Mouse (Mus musculus): ENCODE measurements around the gene Dlk1. TPM values are rescaled to one million over a fixed set of nuclear protein-coding genes. Genes with fewer than 3 reads are reported as not detected.
A peak's percentile ranks its signal among the peaks of the same experiment; 100 is the strongest.

Dlk1 gene
- polyA plus RNA-seq, 1 experiment from 2014 or later: 487 TPM

- H3K4me1 ChIP-seq: peaks cover 73% of the 10 kb centered on the region
- no peak overlapping the region for H3K27ac ChIP-seq
- H3K4me3 ChIP-seq (replicated peaks): no peak overlapping the region
- H3K36me3 ChIP-seq: no peaks in the 10 kb centered on the region
- WGBS: 50% methylated on average over 13 of the region's 13 CpGs
- H3K9me3 ChIP-seq: no peaks in the 10 kb centered on the region
- no peak overlapping the region for H3K4me2 ChIP-seq
- 0 out of 2 replicates have a peak, but pooled peaks cover 3% of the 10 kb centered on the region for H3K27me3 ChIP-seq (replicated peaks)
- no peak for ATAC-seq (ENCODE audit: insufficient read depth, low FRiP score, low read depth)
- H3K9ac ChIP-seq: no peak overlapping the region
Observed at GRCm38 (mm10) chr12:109442115-109442514, 10.5 kb upstream of the Dlk1 start.

GRCm38 (mm10) chr12:109443276-109443675, 9.3 kb upstream of the Dlk1 start:
- ATAC-seq (ENCODE audit: insufficient read depth, low FRiP score, low read depth): no peak

GRCm38 (mm10) chr12:109444999-109445398, 7.6 kb upstream of the Dlk1 start:
- H3K9ac ChIP-seq: no peak overlapping the region
- H3K4me2 ChIP-seq: no peak overlapping the region
- H3K27ac ChIP-seq: no peak overlapping the region
- H3K36me3 ChIP-seq: no peaks in the 10 kb centered on the region
- ATAC-seq (ENCODE audit: insufficient read depth, low FRiP score, low read depth): no peak
- H3K27me3 ChIP-seq (replicated peaks): 0 out of 2 replicates have a peak, but pooled peaks cover 3% of the 10 kb centered on the region
- no peaks in the 10 kb centered on the region for H3K9me3 ChIP-seq
- WGBS: 66% methylated on average over 5 of the region's 5 CpGs
- peaks cover 58% of the 10 kb centered on the region for H3K4me1 ChIP-seq
- H3K4me3 ChIP-seq (replicated peaks): no peak overlapping the region

More at GRCm38 (mm10) chr12:109443276-109443675, 9.3 kb upstream of the Dlk1 start:
- no peak overlapping the region for H3K9ac ChIP-seq
- 35% methylated on average over 3 of the region's 3 CpGs for WGBS
- 0 out of 2 replicates have a peak, but pooled peaks cover 3% of the 10 kb centered on the region for H3K27me3 ChIP-seq (replicated peaks)
- H3K9me3 ChIP-seq: no peaks in the 10 kb centered on the region
- no peak overlapping the region for H3K4me2 ChIP-seq
- no peak overlapping the region for H3K4me3 ChIP-seq (replicated peaks)
- H3K36me3 ChIP-seq: no peaks in the 10 kb centered on the region
- H3K27ac ChIP-seq: 0 out of 2 replicates have a peak overlapping the region, but pooled peaks have one; percentile 35
- peaks cover 64% of the 10 kb centered on the region for H3K4me1 ChIP-seq

- peak overlapping the region; percentile 27; the same call in 1 of the 2 replicates for H3K4me2 ChIP-seq
- ATAC-seq (ENCODE audit: insufficient read depth, low FRiP score, low read depth): no peak
- WGBS: 24% methylated on average over 19 of the region's 19 CpGs
- peak overlapping the region; percentile 44; the same call in 1 of the 2 replicates for H3K27ac ChIP-seq
- peaks cover 59% of the 10 kb centered on the region for H3K4me1 ChIP-seq
- no peaks in the 10 kb centered on the region for H3K36me3 ChIP-seq
- no peak overlapping the region for H3K9ac ChIP-seq
- no peak overlapping the region for H3K4me3 ChIP-seq (replicated peaks)
- H3K9me3 ChIP-seq: no peaks in the 10 kb centered on the region
- H3K27me3 ChIP-seq (replicated peaks): 0 out of 2 replicates have a peak, but pooled peaks cover 6% of the 10 kb centered on the region
Observed at GRCm38 (mm10) chr12:109445499-109446235, 7.0 kb upstream of the Dlk1 start.

- ATAC-seq (ENCODE audit: insufficient read depth, low FRiP score, low read depth): no peak
- WGBS: 16% methylated on average over 18 of the region's 18 CpGs
- no peak overlapping the region for H3K9ac ChIP-seq
- H3K4me2 ChIP-seq: peak overlapping the region; percentile 27; the same call in 1 of the 2 replicates
- no peak overlapping the region for H3K4me3 ChIP-seq (replicated peaks)
- 0 out of 2 replicates have a peak, but pooled peaks cover 8% of the 10 kb centered on the region for H3K27me3 ChIP-seq (replicated peaks)
- H3K36me3 ChIP-seq: no peaks in the 10 kb centered on the region
- no peaks in the 10 kb centered on the region for H3K9me3 ChIP-seq
- H3K4me1 ChIP-seq: peaks cover 54% of the 10 kb centered on the region
- peak overlapping the region; percentile 44; the same call in 1 of the 2 replicates for H3K27ac ChIP-seq
Observed at GRCm38 (mm10) chr12:109446236-109446941, 6.2 kb upstream of the Dlk1 start.

GRCm38 (mm10) chr12:109449421-109450411, 2.9 kb upstream of the Dlk1 start:
- WGBS: 4% methylated on average over 29 of the region's 30 CpGs
- peaks cover 46% of the 10 kb centered on the region for H3K4me1 ChIP-seq
- peak; percentile 42 for ATAC-seq (ENCODE audit: insufficient read depth, low FRiP score, low read depth)
- peak overlapping the region; percentile 63 for H3K4me2 ChIP-seq
- H3K27me3 ChIP-seq (replicated peaks): peaks cover 35% of the 10 kb centered on the region
- peak overlapping the region; percentile 71 for H3K27ac ChIP-seq
- H3K9ac ChIP-seq: 0 out of 2 replicates have a peak overlapping the region, but pooled peaks have one; percentile 3
- H3K4me3 ChIP-seq (replicated peaks): peak overlapping the region; percentile 20
- H3K9me3 ChIP-seq: no peaks in the 10 kb centered on the region
- H3K36me3 ChIP-seq: no peaks in the 10 kb centered on the region

- ATAC-seq (ENCODE audit: insufficient read depth, low FRiP score, low read depth): peak; percentile 47; the same call in 1 of the 2 replicates
- Histone ChIP-seq H3K9ac (peak overlapping the region; percentile 50), H3K27ac (peak overlapping the region; percentile 68; the same call in 1 of the 2 replicates), H3K27me3 (replicated peaks) (peaks cover 42% of the 10 kb centered on the region), H3K36me3 (no peaks in the 10 kb centered on the region), H3K4me1 (peaks cover 47% of the 10 kb centered on the region), H3K4me2 (peak overlapping the region; percentile 83), H3K4me3 (replicated peaks) (peak overlapping the region; percentile 51), H3K9me3 (no peaks in the 10 kb centered on the region)
- WGBS: 3% methylated on average over 83 of the region's 96 CpGs
Observed at GRCm38 (mm10) chr12:109453065-109453997, 708 bp downstream of the Dlk1 start.

GRCm38 (mm10) chr12:109454137-109454536, 1.5 kb downstream of the Dlk1 start:
- no peaks in the 10 kb centered on the region for H3K9me3 ChIP-seq
- peak overlapping the region; percentile 83 for H3K4me2 ChIP-seq
- H3K4me3 ChIP-seq (replicated peaks): peak overlapping the region; percentile 51
- ATAC-seq (ENCODE audit: insufficient read depth, low FRiP score, low read depth): no peak
- H3K27me3 ChIP-seq (replicated peaks): peaks cover 42% of the 10 kb centered on the region
- no peaks in the 10 kb centered on the region for H3K36me3 ChIP-seq
- peaks cover 48% of the 10 kb centered on the region for H3K4me1 ChIP-seq
- peak overlapping the region; percentile 50; the same call in 1 of the 2 replicates for H3K9ac ChIP-seq
- 32% methylated on average over 13 of the region's 13 CpGs for WGBS
- H3K27ac ChIP-seq: peak overlapping the region; percentile 68; the same call in 1 of the 2 replicates

GRCm38 (mm10) chr12:109456531-109457202, 4.0 kb downstream of the Dlk1 start:
- no peak overlapping the region for H3K27ac ChIP-seq
- ATAC-seq (ENCODE audit: insufficient read depth, low FRiP score, low read depth): no peak
- peaks cover 42% of the 10 kb centered on the region for H3K27me3 ChIP-seq (replicated peaks)
- no peaks in the 10 kb centered on the region for H3K36me3 ChIP-seq
- peaks cover 39% of the 10 kb centered on the region for H3K4me1 ChIP-seq
- WGBS: 26% methylated on average over 9 of the region's 9 CpGs
- no peaks in the 10 kb centered on the region for H3K9me3 ChIP-seq
- no peak overlapping the region; the same call in 1 of the 2 replicates for H3K4me3 ChIP-seq (replicated peaks)
- peak overlapping the region; percentile 19 for H3K4me2 ChIP-seq
- no peak overlapping the region for H3K9ac ChIP-seq

GRCm38 (mm10) chr12:109457836-109458235, 5.2 kb downstream of the Dlk1 start:
- Histone ChIP-seq H3K27me3 (replicated peaks) (peaks cover 34% of the 10 kb centered on the region), H3K4me1 (peaks cover 37% of the 10 kb centered on the region), H3K4me2 (no peak overlapping the region), H3K4me3 (replicated peaks) (no peak overlapping the region), H3K27ac (no peak overlapping the region), H3K9ac (no peak overlapping the region), H3K36me3 (no peaks in the 10 kb centered on the region), H3K9me3 (no peaks in the 10 kb centered on the region)
- 41% methylated on average over 8 of the region's 8 CpGs for WGBS
- no peak for ATAC-seq (ENCODE audit: insufficient read depth, low FRiP score, low read depth)

All from stomach, embryonic 15.5 days (tissue).